Mouse (Mus musculus) spleen, postnatal 14 days (tissue): ENCODE measurements around the gene Atp8a2.
"Not testable (repeated sequence)": the region's sequence is repeated elsewhere in the genome, so short reads cannot be mapped to it uniquely, and the experiment has no call there.

Experiments
- DNase-seq, 2 experiments: peaks; one replicate each; pipeline ENCODE4 v3.0.0; 2021 to 2022; ENCODE audit warnings: low spot score in 2 of 2

Atp8a2 gene

GRCm38 (mm10) chr14:59843264-59843942, 353.6 kb downstream of the Atp8a2 start:
- DNase-seq = no peak

- DNase-seq = no peak
These were observed 356.8 kb downstream of the Atp8a2 start for GRCm38 (mm10) chr14:59839951-59840720.

- not testable (repeated sequence) for DNase-seq
These were observed 358.3 kb downstream of the Atp8a2 start for GRCm38 (mm10) chr14:59838446-59839259.

GRCm38 (mm10) chr14:59837691-59838241, 359.2 kb downstream of the Atp8a2 start:
- DNase-seq = not testable (repeated sequence)

- no peak for DNase-seq
These were observed 360.0 kb downstream of the Atp8a2 start for GRCm38 (mm10) chr14:59836876-59837543.

GRCm38 (mm10) chr14:59829580-59829979, 367.4 kb downstream of the Atp8a2 start:
- no peak for DNase-seq

- DNase-seq = no peak
These were observed 369.6 kb downstream of the Atp8a2 start for GRCm38 (mm10) chr14:59827409-59827808.

- DNase-seq = no peak
These were observed 376.9 kb downstream of the Atp8a2 start for GRCm38 (mm10) chr14:59820115-59820419.

- DNase-seq = no peak
These were observed 377.5 kb downstream of the Atp8a2 start for GRCm38 (mm10) chr14:59819215-59820114.

GRCm38 (mm10) chr14:59810316-59810715, 386.7 kb downstream of the Atp8a2 start:
- DNase-seq = not testable (repeated sequence)

GRCm38 (mm10) chr14:59809790-59810189, 387.2 kb downstream of the Atp8a2 start:
- DNase-seq = no peak

- DNase-seq = no peak
These were observed 389.3 kb downstream of the Atp8a2 start for GRCm38 (mm10) chr14:59807528-59808300.

- DNase-seq = no peak
These were observed 390.1 kb downstream of the Atp8a2 start for GRCm38 (mm10) chr14:59806910-59807309.

- DNase-seq = no peak
These were observed 390.8 kb downstream of the Atp8a2 start for GRCm38 (mm10) chr14:59806159-59806558.

- no peak for DNase-seq
These were observed 391.3 kb downstream of the Atp8a2 start for GRCm38 (mm10) chr14:59805683-59806082.

- DNase-seq = no peak
These were observed 394.9 kb downstream of the Atp8a2 start for GRCm38 (mm10) chr14:59801961-59802599.

GRCm38 (mm10) chr14:59799511-59799910, 397.5 kb downstream of the Atp8a2 start:
- no peak for DNase-seq

- DNase-seq = no peak
These were observed 403.1 kb downstream of the Atp8a2 start for GRCm38 (mm10) chr14:59793841-59794240.
